Mouse (Mus musculus): ENCODE results near the gene Vps53. TPM values are rescaled to one million over a fixed set of nuclear protein-coding genes. Genes with fewer than 3 reads are reported as not detected.
A peak's percentile ranks its signal among the peaks of the same experiment; 100 is the strongest.

The Vps53 gene
- polyA plus RNA-seq, 1 experiment from 2014 or later: 48.5 TPM

GRCm38 (mm10) chr11:76099193-76099975 is 80.1 kb downstream of the Vps53 start:
- Histone ChIP-seq H3K9ac (ENCODE audit: low read length) (no peak overlapping the region; the same call in 1 of the 2 replicates), H3K9me3 (replicated peaks; ENCODE audit: control insufficient read depth, low read length) (no peaks in the 10 kb centered on the region), H3K4me2 (ENCODE audit: low read depth, low read length) (no peak overlapping the region), H3K4me1 (ENCODE audit: control insufficient read depth, insufficient read depth, low read length) (peaks cover 31% of the 10 kb centered on the region), H3K27ac (ENCODE audit: low read length) (peak overlapping the region; percentile 82), H3K36me3 (ENCODE audit: control insufficient read depth, insufficient read depth, low read length) (no peaks in the 10 kb centered on the region), H3K27me3 (ENCODE audit: control insufficient read depth, insufficient read depth, low read length) (no peaks in the 10 kb centered on the region), H3K4me3 (replicated peaks; ENCODE audit: low read length) (no peak overlapping the region)
- peak; percentile 85 for ATAC-seq (ENCODE audit: insufficient read depth, low FRiP score)
- 25% methylated on average over 4 of the region's 4 CpGs for WGBS

GRCm38 (mm10) chr11:76093610-76094009 is 85.8 kb downstream of the Vps53 start:
- Histone ChIP-seq H3K36me3 (ENCODE audit: control insufficient read depth, insufficient read depth, low read length) (no peaks in the 10 kb centered on the region), H3K9ac (ENCODE audit: low read length) (no peak overlapping the region), H3K27ac (ENCODE audit: low read length) (no peak overlapping the region), H3K4me2 (ENCODE audit: low read depth, low read length) (no peak overlapping the region), H3K9me3 (replicated peaks; ENCODE audit: control insufficient read depth, low read length) (no peaks in the 10 kb centered on the region), H3K27me3 (ENCODE audit: control insufficient read depth, insufficient read depth, low read length) (no peaks in the 10 kb centered on the region), H3K4me1 (ENCODE audit: control insufficient read depth, insufficient read depth, low read length) (0 out of 2 replicates have a peak, but pooled peaks cover 5% of the 10 kb centered on the region), H3K4me3 (replicated peaks; ENCODE audit: low read length) (no peak overlapping the region)
- 86% methylated on average over 8 of the region's 8 CpGs for WGBS
- ATAC-seq (ENCODE audit: insufficient read depth, low FRiP score): no peak

GRCm38 (mm10) chr11:76089776-76090175 is 89.7 kb downstream of the Vps53 start:
- Histone ChIP-seq H3K9me3 (replicated peaks; ENCODE audit: control insufficient read depth, low read length) (no peaks in the 10 kb centered on the region), H3K27ac (ENCODE audit: low read length) (no peak overlapping the region), H3K36me3 (ENCODE audit: control insufficient read depth, insufficient read depth, low read length) (peaks cover 7% of the 10 kb centered on the region; the same call in 1 of the 2 replicates), H3K4me3 (replicated peaks; ENCODE audit: low read length) (no peak overlapping the region), H3K27me3 (ENCODE audit: control insufficient read depth, insufficient read depth, low read length) (no peaks in the 10 kb centered on the region), H3K9ac (ENCODE audit: low read length) (no peak overlapping the region), H3K4me1 (ENCODE audit: control insufficient read depth, insufficient read depth, low read length) (0 out of 2 replicates have a peak, but pooled peaks cover 2% of the 10 kb centered on the region), H3K4me2 (ENCODE audit: low read depth, low read length) (no peak overlapping the region)
- 76% methylated on average over 6 of the region's 6 CpGs for WGBS
- no peak for ATAC-seq (ENCODE audit: insufficient read depth, low FRiP score)

GRCm38 (mm10) chr11:76088506-76088905 is 90.9 kb downstream of the Vps53 start:
- no peak overlapping the region for H3K27ac ChIP-seq (ENCODE audit: low read length)
- 0 out of 2 replicates have a peak, but pooled peaks cover 2% of the 10 kb centered on the region for H3K4me1 ChIP-seq (ENCODE audit: control insufficient read depth, insufficient read depth, low read length)
- H3K4me3 ChIP-seq (replicated peaks; ENCODE audit: low read length): no peak overlapping the region
- no peak overlapping the region for H3K4me2 ChIP-seq (ENCODE audit: low read depth, low read length)
- H3K36me3 ChIP-seq (ENCODE audit: control insufficient read depth, insufficient read depth, low read length): peaks cover 7% of the 10 kb centered on the region; the same call in 1 of the 2 replicates
- H3K9ac ChIP-seq (ENCODE audit: low read length): no peak overlapping the region
- H3K27me3 ChIP-seq (ENCODE audit: control insufficient read depth, insufficient read depth, low read length): no peaks in the 10 kb centered on the region
- 83% methylated on average over 4 of the region's 4 CpGs for WGBS
- no peak for ATAC-seq (ENCODE audit: insufficient read depth, low FRiP score)
- no peaks in the 10 kb centered on the region for H3K9me3 ChIP-seq (replicated peaks; ENCODE audit: control insufficient read depth, low read length)

GRCm38 (mm10) chr11:76085898-76086591 is 93.4 kb downstream of the Vps53 start:
- H3K27me3 ChIP-seq (ENCODE audit: control insufficient read depth, insufficient read depth, low read length): no peaks in the 10 kb centered on the region
- H3K4me2 ChIP-seq (ENCODE audit: low read depth, low read length): no peak overlapping the region
- ATAC-seq (ENCODE audit: insufficient read depth, low FRiP score): no peak
- 0 out of 2 replicates have a peak, but pooled peaks cover 1% of the 10 kb centered on the region for H3K4me1 ChIP-seq (ENCODE audit: control insufficient read depth, insufficient read depth, low read length)
- no peak overlapping the region for H3K4me3 ChIP-seq (replicated peaks; ENCODE audit: low read length)
- H3K27ac ChIP-seq (ENCODE audit: low read length): no peak overlapping the region
- no peak overlapping the region for H3K9ac ChIP-seq (ENCODE audit: low read length)
- H3K9me3 ChIP-seq (replicated peaks; ENCODE audit: control insufficient read depth, low read length): no peaks in the 10 kb centered on the region
- H3K36me3 ChIP-seq (ENCODE audit: control insufficient read depth, insufficient read depth, low read length): peaks cover 7% of the 10 kb centered on the region; the same call in 1 of the 2 replicates
- 83% methylated on average over 5 of the region's 5 CpGs for WGBS

- H3K4me2 ChIP-seq (ENCODE audit: low read depth, low read length): no peak overlapping the region
- WGBS: 86% methylated on average over 1 of the region's 1 CpGs
- no peak overlapping the region for H3K27ac ChIP-seq (ENCODE audit: low read length)
- ATAC-seq (ENCODE audit: insufficient read depth, low FRiP score): no peak
- H3K9me3 ChIP-seq (replicated peaks; ENCODE audit: control insufficient read depth, low read length): no peaks in the 10 kb centered on the region
- H3K4me3 ChIP-seq (replicated peaks; ENCODE audit: low read length): no peak overlapping the region
- no peak overlapping the region for H3K9ac ChIP-seq (ENCODE audit: low read length)
- no peaks in the 10 kb centered on the region for H3K4me1 ChIP-seq (ENCODE audit: control insufficient read depth, insufficient read depth, low read length)
- peaks cover 7% of the 10 kb centered on the region; the same call in 1 of the 2 replicates for H3K36me3 ChIP-seq (ENCODE audit: control insufficient read depth, insufficient read depth, low read length)
- no peaks in the 10 kb centered on the region for H3K27me3 ChIP-seq (ENCODE audit: control insufficient read depth, insufficient read depth, low read length)
Measured at GRCm38 (mm10) chr11:76084943-76085342, 94.5 kb downstream of the Vps53 start.

GRCm38 (mm10) chr11:76083941-76084367 is 95.5 kb downstream of the Vps53 start:
- Histone ChIP-seq H3K4me2 (ENCODE audit: low read depth, low read length) (no peak overlapping the region), H3K27ac (ENCODE audit: low read length) (no peak overlapping the region), H3K9ac (ENCODE audit: low read length) (no peak overlapping the region), H3K9me3 (replicated peaks; ENCODE audit: control insufficient read depth, low read length) (no peaks in the 10 kb centered on the region), H3K4me3 (replicated peaks; ENCODE audit: low read length) (no peak overlapping the region), H3K4me1 (ENCODE audit: control insufficient read depth, insufficient read depth, low read length) (no peaks in the 10 kb centered on the region), H3K36me3 (ENCODE audit: control insufficient read depth, insufficient read depth, low read length) (peaks cover 7% of the 10 kb centered on the region; the same call in 1 of the 2 replicates), H3K27me3 (ENCODE audit: control insufficient read depth, insufficient read depth, low read length) (no peaks in the 10 kb centered on the region)
- WGBS: 64% methylated on average over 3 of the region's 3 CpGs
- ATAC-seq (ENCODE audit: insufficient read depth, low FRiP score): no peak

GRCm38 (mm10) chr11:76081048-76081640 is 98.3 kb downstream of the Vps53 start:
- H3K27ac ChIP-seq (ENCODE audit: low read length): peak overlapping the region; percentile 50

More at GRCm38 (mm10) chr11:76081048-76081640, 98.3 kb downstream of the Vps53 start:
- WGBS: 79% methylated on average over 6 of the region's 6 CpGs
- H3K9me3 ChIP-seq (replicated peaks; ENCODE audit: control insufficient read depth, low read length): no peaks in the 10 kb centered on the region
- no peak overlapping the region for H3K4me2 ChIP-seq (ENCODE audit: low read depth, low read length)
- no peak overlapping the region for H3K4me3 ChIP-seq (replicated peaks; ENCODE audit: low read length)
- no peaks in the 10 kb centered on the region for H3K4me1 ChIP-seq (ENCODE audit: control insufficient read depth, insufficient read depth, low read length)
- no peaks in the 10 kb centered on the region for H3K27me3 ChIP-seq (ENCODE audit: control insufficient read depth, insufficient read depth, low read length)
- ATAC-seq (ENCODE audit: insufficient read depth, low FRiP score): no peak
- no peak overlapping the region for H3K9ac ChIP-seq (ENCODE audit: low read length)
- peaks cover 3% of the 10 kb centered on the region; the same call in 1 of the 2 replicates for H3K36me3 ChIP-seq (ENCODE audit: control insufficient read depth, insufficient read depth, low read length)
